Mouse (Mus musculus): ENCODE measurements at regions not wholly inside any gene's neighbourhood (a gene's known extent, or its start where the extent isn't known, plus 50 kb on each side); places are given as distances from the start of the nearest gene placed in this dataset.

DNA sequence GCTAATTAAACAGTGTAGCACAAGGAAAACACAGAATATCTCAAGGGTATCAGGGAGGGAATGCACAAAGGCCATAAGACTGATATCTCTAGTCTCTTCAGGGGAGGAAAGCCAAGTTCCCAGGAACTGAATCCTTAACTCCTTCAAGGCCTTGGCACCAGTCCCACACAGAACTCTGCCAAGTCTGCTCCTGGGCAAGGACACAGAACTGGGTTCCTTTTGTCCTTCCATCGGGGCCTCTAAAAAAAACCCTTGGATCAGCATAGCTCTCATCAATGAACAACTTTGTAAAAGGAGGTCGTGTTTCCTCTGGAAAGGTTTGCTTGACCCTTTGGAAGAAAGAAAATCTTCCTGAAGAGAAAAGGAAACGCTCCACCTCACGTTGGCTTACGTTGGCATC is 940.1 kb downstream of the Robo2 start:
- TF ChIP-seq CTCF (conservative IDR thresholded peaks at IDR 0.05; ENCODE audit: low read length) (no peak), POU5F1 (IDR thresholded peaks at IDR 0.05; ENCODE audit: borderline replicate concordance, low read length) (no peak)

Measured in E14TG2a.4 (cell line).